Mouse (Mus musculus): ENCODE data around the gene Ncf2. TPM values are rescaled to one million over a fixed set of nuclear protein-coding genes. Genes with fewer than 3 reads are reported as not detected.

Gene Ncf2
- polyA plus RNA-seq, 1 experiment = 29.7 TPM

GRCm38 (mm10) chr1:152838841-152839240, 38.8 kb downstream of the Ncf2 start:
- no peaks in the 10 kb centered on the region for H3K27me3 ChIP-seq (ENCODE audit: control insufficient read depth, insufficient read depth, low read length)
- H3K4me3 ChIP-seq (ENCODE audit: extremely low read depth, insufficient read depth, insufficient read length) = no peak overlapping the region
- H3K27ac ChIP-seq (ENCODE audit: insufficient read depth, low read length) = no peak overlapping the region
- H3K36me3 ChIP-seq (ENCODE audit: control insufficient read depth, insufficient read depth, low read length) = peaks cover 41% of the 10 kb centered on the region
- no peaks in the 10 kb centered on the region for H3K4me1 ChIP-seq (ENCODE audit: control insufficient read depth, insufficient read depth, insufficient read length)
- WGBS = 90% methylated on average over 12 of the region's 12 CpGs
- no peak for DNase-seq (ENCODE audit: low read depth in 1 of 2, low spot score in 2 of 2)
- TF ChIP-seq POLR2A (IDR thresholded peaks at IDR 0.05; ENCODE audit: low read depth, low read length) = no peak
- TF ChIP-seq CTCF (IDR thresholded peaks at IDR 0.05; ENCODE audit: extremely low read depth, insufficient read depth, insufficient read length, insufficient replicate concordance) = no peak

GRCm38 (mm10) chr1:152840343-152840742, 40.3 kb downstream of the Ncf2 start:
- Histone ChIP-seq H3K27me3 (ENCODE audit: control insufficient read depth, insufficient read depth, low read length) (no peaks in the 10 kb centered on the region), H3K36me3 (ENCODE audit: control insufficient read depth, insufficient read depth, low read length) (peaks cover 45% of the 10 kb centered on the region), H3K4me1 (ENCODE audit: control insufficient read depth, insufficient read depth, insufficient read length) (no peaks in the 10 kb centered on the region), H3K4me3 (ENCODE audit: extremely low read depth, insufficient read depth, insufficient read length) (no peak overlapping the region), H3K27ac (ENCODE audit: insufficient read depth, low read length) (no peak overlapping the region)
- no peak for DNase-seq (ENCODE audit: low read depth in 1 of 2, low spot score in 2 of 2)
- no peak for TF ChIP-seq CTCF (IDR thresholded peaks at IDR 0.05; ENCODE audit: extremely low read depth, insufficient read depth, insufficient read length, insufficient replicate concordance)
- TF ChIP-seq POLR2A (IDR thresholded peaks at IDR 0.05; ENCODE audit: low read depth, low read length) = no peak
- WGBS = 90% methylated on average over 3 of the region's 3 CpGs

GRCm38 (mm10) chr1:152841057-152841456, 41.1 kb downstream of the Ncf2 start:
- Histone ChIP-seq H3K4me1 (ENCODE audit: control insufficient read depth, insufficient read depth, insufficient read length) (no peaks in the 10 kb centered on the region), H3K27me3 (ENCODE audit: control insufficient read depth, insufficient read depth, low read length) (no peaks in the 10 kb centered on the region), H3K4me3 (ENCODE audit: extremely low read depth, insufficient read depth, insufficient read length) (no peak overlapping the region), H3K27ac (ENCODE audit: insufficient read depth, low read length) (no peak overlapping the region), H3K36me3 (ENCODE audit: control insufficient read depth, insufficient read depth, low read length) (peaks cover 48% of the 10 kb centered on the region)
- DNase-seq (ENCODE audit: low read depth in 1 of 2, low spot score in 2 of 2) = no peak
- TF ChIP-seq POLR2A (IDR thresholded peaks at IDR 0.05; ENCODE audit: low read depth, low read length) = no peak
- no peak for TF ChIP-seq CTCF (IDR thresholded peaks at IDR 0.05; ENCODE audit: extremely low read depth, insufficient read depth, insufficient read length, insufficient replicate concordance)
- 92% methylated on average over 2 of the region's 2 CpGs for WGBS

GRCm38 (mm10) chr1:152844634-152845033, 44.6 kb downstream of the Ncf2 start:
- no peaks in the 10 kb centered on the region for H3K4me1 ChIP-seq (ENCODE audit: control insufficient read depth, insufficient read depth, insufficient read length)
- DNase-seq (ENCODE audit: low read depth in 1 of 2, low spot score in 2 of 2) = no peak
- no peak overlapping the region for H3K27ac ChIP-seq (ENCODE audit: insufficient read depth, low read length)
- 89% methylated on average over 1 of the region's 1 CpGs for WGBS
- H3K36me3 ChIP-seq (ENCODE audit: control insufficient read depth, insufficient read depth, low read length) = peaks cover 49% of the 10 kb centered on the region
- no peaks in the 10 kb centered on the region for H3K27me3 ChIP-seq (ENCODE audit: control insufficient read depth, insufficient read depth, low read length)
- H3K4me3 ChIP-seq (ENCODE audit: extremely low read depth, insufficient read depth, insufficient read length) = no peak overlapping the region
- no peak for TF ChIP-seq CTCF (IDR thresholded peaks at IDR 0.05; ENCODE audit: extremely low read depth, insufficient read depth, insufficient read length, insufficient replicate concordance)
- TF ChIP-seq POLR2A (IDR thresholded peaks at IDR 0.05; ENCODE audit: low read depth, low read length) = no peak

- Histone ChIP-seq H3K27me3 (ENCODE audit: control insufficient read depth, insufficient read depth, low read length) (no peaks in the 10 kb centered on the region), H3K4me1 (ENCODE audit: control insufficient read depth, insufficient read depth, insufficient read length) (no peaks in the 10 kb centered on the region), H3K4me3 (ENCODE audit: extremely low read depth, insufficient read depth, insufficient read length) (no peak overlapping the region), H3K36me3 (ENCODE audit: control insufficient read depth, insufficient read depth, low read length) (peaks cover 44% of the 10 kb centered on the region), H3K27ac (ENCODE audit: insufficient read depth, low read length) (no peak overlapping the region)
- 91% methylated on average over 3 of the region's 3 CpGs for WGBS
- TF ChIP-seq POLR2A (IDR thresholded peaks at IDR 0.05; ENCODE audit: low read depth, low read length) (no peak), CTCF (IDR thresholded peaks at IDR 0.05; ENCODE audit: extremely low read depth, insufficient read depth, insufficient read length, insufficient replicate concordance) (no peak)
- DNase-seq (ENCODE audit: low read depth in 1 of 2, low spot score in 2 of 2) = no peak
These were observed 45.3 kb downstream of the Ncf2 start for GRCm38 (mm10) chr1:152845211-152845730.

GRCm38 (mm10) chr1:152846856-152847255, 46.9 kb downstream of the Ncf2 start:
- 94% methylated on average over 2 of the region's 2 CpGs for WGBS
- H3K27me3 ChIP-seq (ENCODE audit: control insufficient read depth, insufficient read depth, low read length) = no peaks in the 10 kb centered on the region
- H3K36me3 ChIP-seq (ENCODE audit: control insufficient read depth, insufficient read depth, low read length) = peaks cover 42% of the 10 kb centered on the region
- H3K4me1 ChIP-seq (ENCODE audit: control insufficient read depth, insufficient read depth, insufficient read length) = no peaks in the 10 kb centered on the region
- no peak overlapping the region for H3K27ac ChIP-seq (ENCODE audit: insufficient read depth, low read length)
- H3K4me3 ChIP-seq (ENCODE audit: extremely low read depth, insufficient read depth, insufficient read length) = no peak overlapping the region
- no peak for DNase-seq (ENCODE audit: low read depth in 1 of 2, low spot score in 2 of 2)
- TF ChIP-seq POLR2A (IDR thresholded peaks at IDR 0.05; ENCODE audit: low read depth, low read length) (no peak), CTCF (IDR thresholded peaks at IDR 0.05; ENCODE audit: extremely low read depth, insufficient read depth, insufficient read length, insufficient replicate concordance) (no peak)

- H3K36me3 ChIP-seq (ENCODE audit: control insufficient read depth, insufficient read depth, low read length) = peaks cover 24% of the 10 kb centered on the region
- no peak overlapping the region for H3K4me3 ChIP-seq (ENCODE audit: extremely low read depth, insufficient read depth, insufficient read length)
- WGBS = 95% methylated on average over 6 of the region's 6 CpGs
- H3K4me1 ChIP-seq (ENCODE audit: control insufficient read depth, insufficient read depth, insufficient read length) = no peaks in the 10 kb centered on the region
- no peak for TF ChIP-seq CTCF (IDR thresholded peaks at IDR 0.05; ENCODE audit: extremely low read depth, insufficient read depth, insufficient read length, insufficient replicate concordance)
- no peak for TF ChIP-seq POLR2A (IDR thresholded peaks at IDR 0.05; ENCODE audit: low read depth, low read length)
- no peaks in the 10 kb centered on the region for H3K27me3 ChIP-seq (ENCODE audit: control insufficient read depth, insufficient read depth, low read length)
- H3K27ac ChIP-seq (ENCODE audit: insufficient read depth, low read length) = no peak overlapping the region
- DNase-seq (ENCODE audit: low read depth in 1 of 2, low spot score in 2 of 2) = no peak
These were observed 69.9 kb downstream of the Ncf2 start for GRCm38 (mm10) chr1:152869901-152870300.
